Mouse (Mus musculus) G1E (cell line): ENCODE results near the gene Dock2.

Experiments
- CTCF ChIP-seq: IDR thresholded peaks from 2 replicates; pipeline ENCODE4 v1.5.1; 2012; ENCODE audit warnings: low read depth, low read length, inconsistent platforms, mixed read lengths
- GATA1 ChIP-seq: IDR thresholded peaks from 2 replicates; pipeline ENCODE4 v1.6.1; 2012; ENCODE audit warnings: borderline replicate concordance, low read length, inconsistent platforms, mixed read lengths
- GATA2 ChIP-seq: IDR thresholded peaks from 2 replicates; pipeline ENCODE4 v1.6.1; 2012; ENCODE audit warnings: low read depth, low read length, inconsistent platforms, borderline replicate concordance
- TAL1 ChIP-seq: conservative IDR thresholded peaks from 2 replicates; pipeline ENCODE4 v1.6.1; 2012; ENCODE audit warnings: low read depth, low read length, inconsistent platforms, mixed read lengths

DNA sequence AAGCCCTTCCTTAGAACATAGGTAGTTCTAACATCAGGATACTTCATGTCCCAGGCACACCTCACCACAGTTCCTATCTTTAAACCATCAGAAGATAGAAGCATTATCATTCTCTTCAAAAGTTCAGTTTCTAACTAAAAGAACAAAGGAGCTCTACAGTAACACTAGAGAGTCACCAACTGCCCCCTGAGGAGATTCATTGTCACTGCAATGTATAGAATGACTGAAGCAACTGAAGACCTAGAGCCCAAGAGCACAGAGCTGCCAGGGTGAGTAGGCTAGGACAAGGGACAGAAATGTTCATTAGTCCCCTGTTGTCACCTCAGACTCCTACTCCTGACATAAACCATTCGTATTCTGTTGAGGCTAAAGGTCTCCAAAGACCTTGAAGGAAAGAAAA, 316.6 kb downstream of the Dock2 start:
- no peak for TF ChIP-seq GATA1
- no peak for TF ChIP-seq CTCF
- TF ChIP-seq TAL1, result no peak
- no peak for TF ChIP-seq GATA2
